Mouse (Mus musculus) brain, embryonic 18.5 days (tissue): Measurements from ENCODE around the gene Hist1h3a.
"Not testable (repeated sequence)": the region's sequence is repeated elsewhere in the genome, so short reads cannot be mapped to it uniquely, and the experiment has no call there.

Experiments
- DNase-seq: peaks from one replicate; pipeline ENCODE4 v3.0.0-alpha.2; 2012; ENCODE audit warnings: low read depth, low spot score

Hist1h3a gene

GRCm38 (mm10) chr13:23743215-23743614 lies 19.0 kb downstream of the Hist1h3a start:
- DNase-seq = no peak

- no peak for DNase-seq
Measured at GRCm38 (mm10) chr13:23742007-23742406, 20.2 kb downstream of the Hist1h3a start.

- DNase-seq = no peak
Measured at GRCm38 (mm10) chr13:23740910-23741309, 21.3 kb downstream of the Hist1h3a start.

GRCm38 (mm10) chr13:23740256-23740840 lies 21.8 kb downstream of the Hist1h3a start:
- no peak for DNase-seq

- DNase-seq = no peak
Measured at GRCm38 (mm10) chr13:23739922-23740252, 22.3 kb downstream of the Hist1h3a start.

- DNase-seq = peak; percentile 88
Measured at GRCm38 (mm10) chr13:23739069-23739921, 22.9 kb downstream of the Hist1h3a start.

GRCm38 (mm10) chr13:23738677-23739068 lies 23.5 kb downstream of the Hist1h3a start, which contains the start of gene Hist1h1c:
Gene Hist1h1c, plus strand, starts transcription at chr13:23738808.
- no peak for DNase-seq

- no peak for DNase-seq
Measured at GRCm38 (mm10) chr13:23738041-23738440, 24.1 kb downstream of the Hist1h3a start.

GRCm38 (mm10) chr13:23737091-23737490 lies 25.1 kb downstream of the Hist1h3a start:
- no peak for DNase-seq

GRCm38 (mm10) chr13:23732156-23732804 lies 29.9 kb downstream of the Hist1h3a start:
- DNase-seq = no peak

- DNase-seq = no peak
Measured at GRCm38 (mm10) chr13:23730479-23730878, 31.7 kb downstream of the Hist1h3a start.

GRCm38 (mm10) chr13:23729706-23730105 lies 32.5 kb downstream of the Hist1h3a start:
- DNase-seq = no peak

GRCm38 (mm10) chr13:23729192-23729525 lies 33.0 kb downstream of the Hist1h3a start:
- DNase-seq = no peak

GRCm38 (mm10) chr13:23728472-23729191 lies 33.6 kb downstream of the Hist1h3a start:
- DNase-seq = no peak

GRCm38 (mm10) chr13:23725213-23725612 lies 37.0 kb downstream of the Hist1h3a start:
- DNase-seq = no peak

GRCm38 (mm10) chr13:23724239-23724638 lies 37.9 kb downstream of the Hist1h3a start:
- no peak for DNase-seq

- not testable (repeated sequence) for DNase-seq
Measured at GRCm38 (mm10) chr13:23717593-23718245, 44.5 kb downstream of the Hist1h3a start.

GRCm38 (mm10) chr13:23717176-23717575 lies 45.0 kb downstream of the Hist1h3a start:
- DNase-seq = no peak

GRCm38 (mm10) chr13:23716261-23717042 lies 45.7 kb downstream of the Hist1h3a start:
- DNase-seq = no peak
